Mouse (Mus musculus) ES-E14 (cell line): Measurements from ENCODE around the gene Ccdc110. TPM values are rescaled to one million over a fixed set of nuclear protein-coding genes. Genes with fewer than 3 reads are reported as not detected.

Source experiments
- DNase-seq: peaks from one replicate; pipeline ENCODE4 v3.0.0-alpha.2; 2013; ENCODE audit warnings: low read depth, low spot score
- H3K27ac ChIP-seq: 2 replicates; pipeline ENCODE4 v1.5.1; 2012; ENCODE audit warnings: low read depth, mild to moderate bottlenecking, low read length, moderate library complexity, mixed read lengths; ENCODE audit not compliant: poor library complexity, insufficient read depth, severe bottlenecking
- H3K36me3 ChIP-seq: 2 replicates; pipeline ENCODE4 v1.6.1; 2012; ENCODE audit warnings: mild to moderate bottlenecking, low read length, moderate library complexity, mixed read lengths; ENCODE audit not compliant: control insufficient read depth, poor library complexity, insufficient read depth, severe bottlenecking
- H3K4me1 ChIP-seq, 2 experiments: fragments of 150-350 bp in 1 of 2; sonication (generic) in 1 of 2; 2 replicates each; pipeline ENCODE4 v1.6.1; 2012; ENCODE audit warnings: low read length in 2 of 2, mild to moderate bottlenecking in 1 of 2, mixed read lengths in 1 of 2; ENCODE audit not compliant: control insufficient read depth in 2 of 2, insufficient read depth in 2 of 2, poor library complexity in 1 of 2
- H3K4me3 ChIP-seq, 2 experiments: fragments of 150-350 bp in 1 of 2; sonication (generic) in 1 of 2; 2 replicates each; pipeline ENCODE4 v1.5.1; 2012; ENCODE audit warnings: low read length in 2 of 2, low read depth in 1 of 2, mild to moderate bottlenecking in 1 of 2, mixed read lengths in 1 of 2; ENCODE audit not compliant: insufficient read depth in 1 of 2, poor library complexity in 1 of 2, severe bottlenecking in 1 of 2
- H3K9ac ChIP-seq: 2 replicates; pipeline ENCODE4 v1.6.1; 2012; ENCODE audit warnings: low read depth, mild to moderate bottlenecking, low read length, mixed read lengths; ENCODE audit not compliant: poor library complexity, insufficient read depth, severe bottlenecking
- H3K9me3 ChIP-seq: fragments of 150-350 bp; sonication (generic); 2 replicates; pipeline ENCODE4 v1.6.1; 2012; ENCODE audit warnings: low read depth, mild to moderate bottlenecking, low read length; ENCODE audit not compliant: control insufficient read depth, insufficient read depth
- CHD2 ChIP-seq: IDR thresholded peaks from 2 replicates; pipeline ENCODE4 v1.6.1; 2014; ENCODE audit warnings: mild to moderate bottlenecking, low read depth, low read length, inconsistent platforms
- HCFC1 ChIP-seq: IDR thresholded peaks from 2 replicates; pipeline ENCODE4 v1.6.1; 2012; ENCODE audit warnings: low read length, inconsistent platforms, borderline replicate concordance; ENCODE audit not compliant: insufficient read depth
- MAFK ChIP-seq: IDR thresholded peaks from 2 replicates; pipeline ENCODE4 v1.6.1; 2014; ENCODE audit warnings: mild to moderate bottlenecking, low read depth, low read length, inconsistent platforms; ENCODE audit not compliant: insufficient read depth
- ZC3H11A ChIP-seq: IDR thresholded peaks from 2 replicates; pipeline ENCODE4 v1.6.1; 2012; ENCODE audit warnings: low read depth, mild to moderate bottlenecking, inconsistent platforms, low read length, borderline replicate concordance
- ZNF384 ChIP-seq: IDR thresholded peaks from 2 replicates; pipeline ENCODE4 v1.6.1; 2012; ENCODE audit warnings: low read depth, low read length, inconsistent platforms
- in situ Hi-C, 2 experiments: fragments of 600-800 bp; cut with MboI; formaldehyde crosslinking; loops; one replicate each; pipeline ENCODE4 v1.15.1; 2025; ENCODE audit warnings: low sequenced_read_pairs in 2 of 2, inconsistent platforms in 1 of 2; ENCODE audit not compliant: unreplicated experiment in 2 of 2
- total RNA-seq: library from RNA; depleted of rRNA; stranded (reverse); fragments of 300-350 nt; gene quantifications from 2 replicates; pipeline ENCODE4 v1.2.3, GENCODE M21; 2012; rRNA removed

The Ccdc110 gene
- total RNA-seq, 1 experiment = not detected

GRCm38 (mm10) chr8:45988189-45988588, 53.8 kb downstream of the Ccdc110 start:
- Histone ChIP-seq H3K4me3 (no peak overlapping the region), H3K9ac (no peak overlapping the region), H3K9me3 (no peaks in the 10 kb centered on the region), H3K36me3 (no peaks in the 10 kb centered on the region), H3K27ac (no peak overlapping the region), H3K4me1 (no peaks in the 10 kb centered on the region)
- TF ChIP-seq ZNF384 (no peak), HCFC1 (no peak), MAFK (no peak), CHD2 (no peak), ZC3H11A (no peak)
- no peak for DNase-seq
- in situ Hi-C loops = no loop called here

- in situ Hi-C loops = no loop called here
- Histone ChIP-seq H3K4me3 (no peak overlapping the region), H3K9ac (no peak overlapping the region), H3K36me3 (no peaks in the 10 kb centered on the region), H3K9me3 (no peaks in the 10 kb centered on the region), H3K27ac (no peak overlapping the region), H3K4me1 (no peaks in the 10 kb centered on the region)
- no peak for TF ChIP-seq MAFK
- TF ChIP-seq CHD2 = no peak
- no peak for TF ChIP-seq HCFC1
- no peak for TF ChIP-seq ZC3H11A
- TF ChIP-seq ZNF384 = no peak
- DNase-seq = no peak
These were observed 56.4 kb downstream of the Ccdc110 start for GRCm38 (mm10) chr8:45990631-45991310.

Other genes with a start within 250 kb of the Ccdc110 start
- 3.3 and 3.7 TPM in 2 replicates for gene Pdlim3, start 49.2 kb upstream of the Ccdc110 start, total RNA-seq
- gene 1700029J07Rik, start 40.6 kb downstream of the Ccdc110 start, total RNA-seq = 0.16 and 0.36 TPM in 2 replicates
- gene Ufsp2, start 40.9 kb downstream of the Ccdc110 start, total RNA-seq = 17.1 and 21.7 TPM in 2 replicates
- 0.13 and 0.26 TPM in 2 replicates for gene Lrp2bp, start 64.7 kb downstream of the Ccdc110 start, total RNA-seq
- 12.3 and 13.6 TPM in 2 replicates for gene Ankrd37, start 71.1 kb downstream of the Ccdc110 start, total RNA-seq
- gene Cfap97, start 217.2 kb downstream of the Ccdc110 start, total RNA-seq = 5.7 and 7.4 TPM in 2 replicates
- 8.1 and 10.3 TPM in 2 replicates for gene Snx25, start 217.5 kb downstream of the Ccdc110 start, total RNA-seq